Mouse (Mus musculus) bone marrow, adult 2 months (tissue): ENCODE measurements around the gene Gucy2d.

Source experiments
- CTCF ChIP-seq: fragments of 200-500 bp; IDR thresholded peaks from 2 replicates; pipeline ENCODE4 v1.5.1; 2011; ENCODE audit warnings: low read length, control low read depth; ENCODE audit not compliant: control insufficient read depth, insufficient read depth
- POLR2A ChIP-seq: fragments of 200-500 bp; IDR thresholded peaks from 2 replicates; pipeline ENCODE4 v1.6.1; 2011; ENCODE audit warnings: low read depth, mild to moderate bottlenecking, control low read depth, low read length, borderline replicate concordance; ENCODE audit not compliant: control insufficient read depth

GRCm38 (mm10) chr7:98505664-98506063 lies 65.4 kb downstream of the Gucy2d start:
- TF ChIP-seq CTCF (no peak), POLR2A (no peak)
